ENCODE assay signal across 8 mouse cellular contexts in genomic region chr13:113587200-113587936, GRCm38 (mm10). TPM values are rescaled to one million over a fixed set of nuclear protein-coding genes. Genes with fewer than 3 reads are reported as not detected.
DNase-seq lines count a peak whose midpoint lies in the region; ATAC-seq lines count a peak whose summit lies in the region.

No protein-coding gene starts in this region.

- H3K27me3 ChIP-seq in lung, embryonic 15.5 days: no peaks in the 10 kb centered on the region; the same call in 1 of the 2 replicates
- H3K27me3 ChIP-seq in limb, embryonic 11.5 days (ENCODE audit: control insufficient read depth, insufficient read depth, low read length): no peaks in the 10 kb centered on the region

- H3K4me1 ChIP-seq in lung, embryonic 15.5 days: peaks cover 14% of the 10 kb centered on the region; the same call in 1 of the 2 replicates
- H3K4me1 ChIP-seq in limb, embryonic 11.5 days (ENCODE audit: control insufficient read depth, insufficient read depth, low read length): no peaks in the 10 kb centered on the region; the same call in 1 of the 2 replicates

- H3K36me3 ChIP-seq in lung, embryonic 15.5 days: 0 out of 2 replicates have a peak, but pooled peaks cover 7% of the 10 kb centered on the region
- H3K36me3 ChIP-seq in limb, embryonic 11.5 days (ENCODE audit: control insufficient read depth, insufficient read depth, low read length): no peaks in the 10 kb centered on the region

- H3K4me3 ChIP-seq in lung, embryonic 15.5 days: no peak overlapping the region
- no peak overlapping the region for H3K4me3 ChIP-seq in limb, embryonic 11.5 days (ENCODE audit: low read depth, low read length)

- no peak overlapping the region for H3K9ac ChIP-seq in lung, embryonic 15.5 days
- no peak overlapping the region; the same call in none of the 2 replicates for H3K9ac ChIP-seq in limb, embryonic 11.5 days (ENCODE audit: low read length)

- WGBS in lung, embryonic 15.5 days: 29% methylated on average over 15 of the region's 15 CpGs
- 19% methylated on average over 15 of the region's 15 CpGs for WGBS in limb, embryonic 11.5 days

- ATAC-seq in lung, embryonic 15.5 days (ENCODE audit: borderline replicate concordance, extremely low read depth, low FRiP score, low TSS enrichment): peak; percentile 43; the same call in 1 of the 2 replicates
- peak; percentile 78 for ATAC-seq in limb, embryonic 11.5 days (ENCODE audit: insufficient number of reproducible peaks, low FRiP score, low TSS enrichment, low read depth)

- no peak overlapping the region for H3K27ac ChIP-seq in lung, embryonic 15.5 days
- H3K27ac ChIP-seq in limb, embryonic 11.5 days (replicated peaks; ENCODE audit: low read depth, low read length): peak overlapping the region; percentile 64; the same call in 1 of the 2 replicates

- no peak for DNase-seq in lung, postnatal 4 days
- peak; percentile 41 to 46 for DNase-seq in frontal cortex, postnatal 14 days (ENCODE audit: low spot score in 2 of 2)
- DNase-seq in limb, embryonic 11.5 days (ENCODE audit: low spot score): peak; percentile 69
- peak; percentile 34 for DNase-seq in right cerebral cortex, postnatal 25 days
- DNase-seq in yolk sac, embryonic 10.5 days (ENCODE audit: low spot score): no peak
- DNase-seq in cerebellum, postnatal 14 days: no peak
- DNase-seq in cerebellum, adult 11 months: no peak

- no peak overlapping the region for H3K4me2 ChIP-seq in lung, embryonic 15.5 days
- no peak overlapping the region for H3K4me2 ChIP-seq in limb, embryonic 11.5 days (ENCODE audit: low read depth, severe bottlenecking)

- no peaks in the 10 kb centered on the region for H3K9me3 ChIP-seq in lung, embryonic 15.5 days
- H3K9me3 ChIP-seq in limb, embryonic 11.5 days (ENCODE audit: control insufficient read depth, low read length): no peaks in the 10 kb centered on the region

RNA-seq across cellular contexts. Expression of gene Snx18, which starts 31.0 kb away (rescaled TPM):
- 20.4 and 22.3 TPM in 2 replicates for polyA plus RNA-seq in lung, embryonic 15.5 days (2015; fragmentation: Nextera tagmentation; extraction: Ambion mirVana)
- 32.8 and 39.2 TPM in 2 replicates for polyA plus RNA-seq in limb, embryonic 11.5 days (2014; fragmentation: Nextera tagmentation; extraction: Ambion mirVana)

Comparison
In these comparisons a context has a peak if more than half of its experiments do, and no peak if none do; other contexts are left out.
1. DNase-seq: peak in frontal cortex, postnatal 14 days (2 of 2), limb, embryonic 11.5 days (single experiment) and right cerebral cortex, postnatal 25 days (single experiment); none in lung, postnatal 4 days (0 of 2), yolk sac, embryonic 10.5 days (single experiment), cerebellum, postnatal 14 days (0 of 2) and cerebellum, adult 11 months (single experiment).